ENCODE assay signal across 20 mouse cellular contexts in genomic region chr12:63393411-63393810, GRCm38 (mm10).
"Had no signal": no experiment of that assay in that cellular context is flagged by ENCODE, and none has a peak within 500 bp of the region (broad histone marks: within the 10 kb centered on the region; RNA-seq: fewer than 3 reads in every experiment).

No protein-coding gene starts in this region.

- H3K4me3 ChIP-seq: layer of hippocampus, adult 2 months; liver, embryonic 13.5 days; neural tube, embryonic 12.5 days; neural tube, embryonic 15.5 days; stomach, embryonic 15.5 days had no signal

- H3K9ac ChIP-seq: liver, embryonic 13.5 days; neural tube, embryonic 12.5 days; neural tube, embryonic 15.5 days; stomach, embryonic 15.5 days had no signal

- H3K27ac ChIP-seq: kidney, postnatal 0 days; layer of hippocampus, adult 2 months; liver, embryonic 13.5 days; neural tube, embryonic 12.5 days; neural tube, embryonic 15.5 days; stomach, embryonic 15.5 days had no signal

- DNase-seq: kidney, adult 2 months; kidney, postnatal 25 days; layer of hippocampus, adult 9-11 months; liver, embryonic 13.5 days; lung, adult 2 months; lung, postnatal 14 days; lung, postnatal 4 days; midbrain, embryonic 14.5 days; right cerebral cortex, adult 18-20 months; right cerebral cortex, postnatal 14 days; right cerebral cortex, postnatal 4 days; thymus, adult 2 months; thymus, postnatal 14 days; thymus, postnatal 4 days had no signal

- H3K27me3 ChIP-seq: liver, embryonic 13.5 days; neural tube, embryonic 12.5 days; neural tube, embryonic 15.5 days; stomach, embryonic 15.5 days had no signal

- H3K9me3 ChIP-seq: neural tube, embryonic 12.5 days; neural tube, embryonic 15.5 days; stomach, embryonic 15.5 days had no signal

- H3K4me2 ChIP-seq: liver, embryonic 13.5 days; midbrain, embryonic 11.5 days; neural tube, embryonic 12.5 days; neural tube, embryonic 15.5 days; stomach, embryonic 15.5 days had no signal

- H3K4me1 ChIP-seq: liver, embryonic 13.5 days; neural tube, embryonic 12.5 days; neural tube, embryonic 15.5 days; stomach, embryonic 15.5 days had no signal

- H3K36me3 ChIP-seq: liver, embryonic 13.5 days; neural tube, embryonic 12.5 days; neural tube, embryonic 15.5 days; stomach, embryonic 15.5 days had no signal
